Mouse (Mus musculus) T-helper 17 cell (primary cell): Measurements from ENCODE around the gene Fcnb.

ENCODE experiments used
- in situ Hi-C, 2 experiments: fragments of 300-600 bp; cut with MboI, MseI; formaldehyde crosslinking; loops; 1 replicate in 1 of 2; 2 replicates in 1 of 2; pipeline ENCODE4 v1.15.1; 2025; ENCODE audit warnings: high pct_unique_total_duplicates in 2 of 2

The Fcnb gene

GRCm38 (mm10) chr2:28084768-28085167 is at the start of gene Fcnb:
Fcnb (minus strand) TSS chr2:28084885.
- in situ Hi-C loops, result no loop called here

- in situ Hi-C loops, result no loop called here
Measured at GRCm38 (mm10) chr2:28133833-28134232, 49.1 kb upstream of the Fcnb start.

- in situ Hi-C loops, result no loop called here
Measured at GRCm38 (mm10) chr2:28132117-28132516, 47.4 kb upstream of the Fcnb start.

GRCm38 (mm10) chr2:28126763-28127438 is 42.2 kb upstream of the Fcnb start:
- in situ Hi-C loops, result no loop called here

DNA sequence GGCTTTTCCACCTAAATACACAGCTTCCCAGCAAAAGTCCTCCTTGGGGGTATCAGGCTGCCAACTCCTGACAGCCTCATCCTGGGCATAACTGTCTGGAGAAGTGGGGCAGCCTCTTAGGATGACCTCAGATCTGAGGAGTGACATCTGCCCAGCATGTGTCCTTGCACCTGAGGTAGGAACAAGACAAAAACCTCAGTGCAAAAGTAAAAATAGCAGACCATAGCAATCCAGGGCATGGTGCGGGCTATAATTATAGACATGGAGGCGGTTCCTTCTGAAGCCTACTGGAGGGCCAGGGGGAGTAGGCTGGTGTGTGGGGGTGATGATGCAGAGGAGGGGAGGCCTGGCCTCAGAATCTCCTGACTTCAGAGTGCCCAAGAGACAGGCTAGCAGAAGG is 39.2 kb upstream of the Fcnb start:
- in situ Hi-C loops, result no loop called here

DNA sequence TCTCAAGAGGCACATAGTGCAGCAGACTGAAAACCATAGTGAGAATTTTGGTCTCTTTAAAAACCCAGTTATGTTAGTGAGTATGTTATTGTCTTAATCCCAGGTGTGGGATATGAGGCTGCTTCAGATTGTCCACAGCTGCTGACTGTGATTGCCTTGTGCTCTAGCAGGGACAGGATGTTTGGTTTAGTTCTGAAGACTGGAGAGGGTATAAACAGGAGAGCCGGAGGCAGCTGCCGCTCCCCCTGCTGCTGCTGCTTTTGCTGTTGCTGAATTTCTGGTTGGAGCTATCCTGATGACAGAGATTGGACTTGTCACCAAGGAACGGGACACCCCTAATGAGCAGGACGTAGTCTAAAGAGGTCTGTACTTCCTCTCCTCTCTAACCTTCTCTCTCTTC is 36.6 kb upstream of the Fcnb start:
- in situ Hi-C loops, result no loop called here

DNA sequence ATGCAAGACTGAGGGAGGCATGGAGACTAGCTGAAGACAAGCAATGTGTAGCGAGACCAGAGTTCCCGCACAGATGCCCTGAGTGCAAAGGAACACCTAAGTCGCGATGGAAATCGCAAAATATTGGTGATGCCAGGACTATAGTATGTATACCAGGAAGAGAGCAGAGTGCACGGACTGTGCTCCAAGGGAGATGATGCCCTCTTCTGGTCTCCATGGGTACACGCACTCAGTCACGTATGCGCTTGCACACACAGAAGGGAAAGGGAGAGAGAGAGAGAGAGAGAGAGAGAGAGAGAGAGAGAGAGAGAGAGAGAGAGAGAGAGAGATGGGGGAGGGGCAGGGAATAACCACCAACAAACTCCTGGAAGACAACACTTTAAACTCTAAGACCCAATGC is 35.7 kb upstream of the Fcnb start:
- in situ Hi-C loops, result no loop called here

GRCm38 (mm10) chr2:28118518-28119116 is 33.9 kb upstream of the Fcnb start:
- in situ Hi-C loops, result no loop called here

DNA sequence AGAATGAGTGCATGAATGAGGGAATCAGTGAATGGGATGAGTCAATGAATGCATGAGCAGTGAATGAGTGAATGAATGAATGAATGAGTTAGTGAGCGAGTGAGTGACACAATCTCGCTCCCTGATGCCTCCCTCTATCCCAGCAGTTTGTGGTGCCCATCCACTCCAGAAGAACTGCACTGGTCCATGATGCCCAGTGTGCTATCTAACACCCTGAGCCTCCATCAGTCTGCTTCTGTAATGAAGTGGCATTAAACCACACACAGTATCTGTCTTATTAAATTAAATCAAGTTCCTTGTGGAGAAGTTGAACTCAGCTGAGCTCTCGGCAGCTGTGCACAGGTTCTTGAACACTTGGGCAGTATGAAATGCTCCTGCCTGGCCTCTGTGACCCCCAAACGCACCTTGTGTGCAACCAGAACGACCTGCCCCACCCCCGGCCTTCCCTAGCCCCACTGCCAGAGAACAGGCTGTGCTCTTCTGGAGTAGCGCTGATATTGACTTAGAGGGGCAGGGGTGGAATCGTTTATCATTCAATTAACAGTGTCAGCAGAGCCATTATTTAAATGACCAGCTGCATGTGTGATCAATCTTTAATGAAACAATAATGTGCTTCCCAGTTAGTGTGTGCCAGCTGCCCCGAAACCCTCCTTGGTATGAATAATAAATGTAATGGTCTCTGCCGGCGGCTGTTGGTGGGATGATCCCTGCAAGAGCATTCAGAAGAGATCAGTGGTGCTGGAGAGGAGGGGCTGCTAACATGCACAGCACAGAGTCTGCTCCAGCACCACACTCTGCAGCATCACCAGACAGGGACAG is 33.0 kb upstream of the Fcnb start:
- in situ Hi-C loops, result no loop called here

GRCm38 (mm10) chr2:28108763-28109162 is 24.1 kb upstream of the Fcnb start:
- in situ Hi-C loops, result no loop called here

DNA sequence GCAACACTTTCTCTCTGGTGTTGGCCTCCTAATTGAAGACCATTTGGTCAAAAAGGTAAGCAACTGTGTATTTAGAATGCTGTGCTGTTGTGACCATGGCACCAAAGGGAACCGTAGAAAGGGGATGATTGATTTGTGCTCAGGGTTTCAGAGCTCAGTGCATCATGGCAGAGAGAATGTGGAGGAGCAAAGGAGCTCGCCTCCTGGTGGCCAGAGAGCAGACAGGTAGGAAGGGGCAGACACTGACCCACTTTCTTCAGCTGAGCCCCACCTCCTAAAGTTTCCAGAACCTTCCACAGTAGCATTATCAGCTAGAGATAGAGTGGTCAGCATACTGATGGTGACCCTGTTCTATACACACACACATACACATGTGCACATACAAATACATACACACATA is 21.3 kb upstream of the Fcnb start:
- in situ Hi-C loops, result no loop called here

DNA sequence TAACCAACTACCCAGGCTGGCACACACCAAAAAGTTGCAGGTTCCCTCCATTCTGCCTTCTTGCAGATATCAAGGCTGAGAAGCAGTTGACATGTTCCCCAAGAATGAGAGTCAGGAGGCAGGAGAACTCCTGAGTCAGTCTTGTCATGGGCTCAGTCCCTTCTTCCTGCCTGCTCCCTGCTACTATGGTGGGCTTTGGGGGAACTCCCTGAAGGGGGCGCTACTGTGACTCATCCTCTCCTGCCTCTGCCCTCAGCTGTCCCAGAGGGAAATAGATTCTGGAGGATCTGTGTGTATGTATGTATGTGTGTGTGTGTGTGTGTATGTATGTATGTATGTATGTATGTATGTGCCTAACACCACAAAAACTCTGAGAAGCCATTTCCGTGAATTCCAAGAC is 19.0 kb upstream of the Fcnb start:
- in situ Hi-C loops, result no loop called here

DNA sequence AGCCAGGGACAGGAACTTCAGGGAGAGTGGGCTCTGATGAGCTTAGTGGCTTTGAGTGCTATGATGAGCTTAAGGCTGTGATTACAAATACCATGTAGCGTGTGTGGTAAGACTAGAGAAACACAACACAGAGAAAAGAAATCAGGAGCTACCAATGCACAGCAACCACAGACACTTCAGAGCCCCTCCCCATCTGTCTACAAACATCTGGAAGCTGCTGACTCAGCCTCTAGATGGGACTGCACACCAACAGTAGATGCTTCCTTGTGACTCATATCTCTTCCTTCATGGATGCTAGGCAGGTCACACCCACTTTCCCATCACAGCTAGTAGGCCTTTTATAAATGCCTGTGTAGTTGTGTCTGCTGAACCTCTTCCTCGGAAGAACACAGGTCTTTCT is 17.2 kb upstream of the Fcnb start:
- in situ Hi-C loops, result no loop called here

- in situ Hi-C loops, result no loop called here
Measured at GRCm38 (mm10) chr2:28100796-28101483, 16.3 kb upstream of the Fcnb start.

- in situ Hi-C loops, result loop anchor here (10.0 kb wide), 2 partner anchors 386 to 1196 kb away; no protein-coding TSS in a partner anchor
Measured at GRCm38 (mm10) chr2:28098547-28099505, 14.1 kb upstream of the Fcnb start.

GRCm38 (mm10) chr2:28096751-28097309 is 12.1 kb upstream of the Fcnb start:
- in situ Hi-C loops, result loop anchor here (10.0 kb wide), 2 partner anchors 388 to 1198 kb away; no protein-coding TSS in a partner anchor

GRCm38 (mm10) chr2:28092099-28092498 is 7.4 kb upstream of the Fcnb start:
- in situ Hi-C loops, result loop anchor here (10.0 kb wide), 2 partner anchors 393 to 1203 kb away; no protein-coding TSS in a partner anchor

GRCm38 (mm10) chr2:28091042-28091441 is 6.4 kb upstream of the Fcnb start:
- in situ Hi-C loops, result loop anchor here (10.0 kb wide), 2 partner anchors 394 to 1204 kb away; no protein-coding TSS in a partner anchor

- in situ Hi-C loops, result loop anchor here (10.0 kb wide), 2 partner anchors 394 to 1204 kb away; no protein-coding TSS in a partner anchor
Measured at GRCm38 (mm10) chr2:28090299-28091008, 5.8 kb upstream of the Fcnb start.

- in situ Hi-C loops, result no loop called here
Measured at GRCm38 (mm10) chr2:28089095-28089494, 4.4 kb upstream of the Fcnb start.
